ENCODE assay signal across 18 mouse cellular contexts in genomic region chr3:144681542-144681941, GRCm38 (mm10). TPM values are rescaled to one million over a fixed set of nuclear protein-coding genes. Genes with fewer than 3 reads are reported as not detected.
DNase-seq lines count a peak whose midpoint lies in the region; ATAC-seq lines count a peak whose summit lies in the region.
"Had no signal": no experiment of that assay in that cellular context is flagged by ENCODE, and none has a peak within 500 bp of the region (broad histone marks: within the 10 kb centered on the region; RNA-seq: fewer than 3 reads in every experiment).

No protein-coding gene starts in this region.

- H3K4me2 ChIP-seq in neural tube, embryonic 15.5 days = no peak overlapping the region
- H3K4me2 ChIP-seq in liver, embryonic 12.5 days = no peak overlapping the region
- no peak overlapping the region for H3K4me2 ChIP-seq in liver, embryonic 15.5 days
- no peak overlapping the region for H3K4me2 ChIP-seq in forebrain, embryonic 12.5 days
- H3K4me2 ChIP-seq: embryonic facial prominence, embryonic 13.5 days; forebrain, embryonic 13.5 days; heart, embryonic 13.5 days; hindbrain, embryonic 15.5 days had no signal

- no peaks in the 10 kb centered on the region for H3K4me1 ChIP-seq in neural tube, embryonic 15.5 days
- peaks cover 83% of the 10 kb centered on the region for H3K4me1 ChIP-seq in liver, embryonic 12.5 days
- peaks cover 77% of the 10 kb centered on the region for H3K4me1 ChIP-seq in liver, embryonic 15.5 days (replicated peaks)
- H3K4me1 ChIP-seq in forebrain, embryonic 12.5 days = no peaks in the 10 kb centered on the region
- H3K4me1 ChIP-seq: embryonic facial prominence, embryonic 13.5 days; forebrain, embryonic 13.5 days; hindbrain, embryonic 15.5 days had no signal

- no peak overlapping the region for H3K27ac ChIP-seq in neural tube, embryonic 15.5 days (replicated peaks)
- peak overlapping the region; percentile 93 for H3K27ac ChIP-seq in liver, embryonic 12.5 days
- H3K27ac ChIP-seq in liver, embryonic 15.5 days (replicated peaks) = peak overlapping the region; percentile 92
- no peak overlapping the region for H3K27ac ChIP-seq in forebrain, embryonic 12.5 days
- H3K27ac ChIP-seq: embryonic facial prominence, embryonic 13.5 days; forebrain, embryonic 13.5 days; heart, embryonic 13.5 days; hindbrain, embryonic 15.5 days had no signal

- no peak overlapping the region for H3K9ac ChIP-seq in neural tube, embryonic 15.5 days (replicated peaks)
- H3K9ac ChIP-seq in liver, embryonic 12.5 days = no peak overlapping the region
- H3K9ac ChIP-seq in liver, embryonic 15.5 days = no peak overlapping the region
- no peak overlapping the region for H3K9ac ChIP-seq in forebrain, embryonic 12.5 days
- H3K9ac ChIP-seq: embryonic facial prominence, embryonic 13.5 days; forebrain, embryonic 13.5 days; forebrain, postnatal 0 days; heart, embryonic 13.5 days; hindbrain, embryonic 15.5 days had no signal

- H3K27me3 ChIP-seq in neural tube, embryonic 15.5 days (replicated peaks) = no peaks in the 10 kb centered on the region
- no peaks in the 10 kb centered on the region for H3K27me3 ChIP-seq in liver, embryonic 12.5 days (replicated peaks)
- H3K27me3 ChIP-seq in liver, embryonic 15.5 days = no peaks in the 10 kb centered on the region
- no peaks in the 10 kb centered on the region for H3K27me3 ChIP-seq in forebrain, embryonic 12.5 days
- H3K27me3 ChIP-seq: embryonic facial prominence, embryonic 13.5 days; forebrain, embryonic 13.5 days; heart, embryonic 13.5 days; hindbrain, embryonic 15.5 days had no signal

- DNase-seq in neural tube, embryonic 10.5 days (ENCODE audit: extremely low spot score, low spot score) = peak; percentile 6
- no peak for DNase-seq in urinary bladder, adult 2 months (ENCODE audit: low spot score)
- DNase-seq: adrenal gland, adult 2 months; adrenal gland, postnatal 25 days; cerebellum, adult 8-10 months; cerebellum, postnatal 14 days; forebrain, postnatal 0 days; gastrocnemius, postnatal 14 days; heart, postnatal 36 days had no signal

- ATAC-seq in neural tube, embryonic 15.5 days (ENCODE audit: low FRiP score) = no peak
- peak; percentile 48 for ATAC-seq in liver, embryonic 12.5 days
- ATAC-seq in liver, embryonic 15.5 days (ENCODE audit: insufficient read depth) = peak; percentile 16; the same call in 1 of the 2 replicates
- ATAC-seq in megakaryocyte-erythroid progenitor cell, adult 5-6 weeks (replicated peaks; ENCODE audit: low FRiP score, low TSS enrichment, poor library complexity, severe bottlenecking) = peak; percentile 58
- no peak for ATAC-seq in forebrain, embryonic 12.5 days (ENCODE audit: low FRiP score)
- ATAC-seq: forebrain, embryonic 13.5 days; forebrain, postnatal 0 days had no signal

- no peaks in the 10 kb centered on the region for H3K9me3 ChIP-seq in neural tube, embryonic 15.5 days (replicated peaks)
- no peaks in the 10 kb centered on the region for H3K9me3 ChIP-seq in liver, embryonic 12.5 days (replicated peaks)
- no peaks in the 10 kb centered on the region for H3K9me3 ChIP-seq in liver, embryonic 15.5 days (replicated peaks)
- no peaks in the 10 kb centered on the region for H3K9me3 ChIP-seq in forebrain, embryonic 12.5 days
- H3K9me3 ChIP-seq: embryonic facial prominence, embryonic 13.5 days; forebrain, embryonic 13.5 days; heart, embryonic 13.5 days; hindbrain, embryonic 15.5 days had no signal

- H3K36me3 ChIP-seq in neural tube, embryonic 15.5 days = 0 out of 2 replicates have a peak, but pooled peaks cover 10% of the 10 kb centered on the region
- peaks cover 18% of the 10 kb centered on the region for H3K36me3 ChIP-seq in liver, embryonic 12.5 days
- H3K36me3 ChIP-seq in liver, embryonic 15.5 days (replicated peaks) = peaks cover 21% of the 10 kb centered on the region
- 0 out of 2 replicates have a peak, but pooled peaks cover under 1% of the 10 kb centered on the region for H3K36me3 ChIP-seq in forebrain, embryonic 12.5 days (replicated peaks)
- H3K36me3 ChIP-seq: hindbrain, embryonic 15.5 days had no signal

- WGBS in neural tube, embryonic 15.5 days = 77% methylated on average over 5 of the region's 5 CpGs
- 55% methylated on average over 5 of the region's 5 CpGs for WGBS in liver, embryonic 12.5 days (ENCODE audit: insufficient replicate concordance)
- WGBS in liver, embryonic 15.5 days (ENCODE audit: insufficient replicate concordance) = 39% methylated on average over 5 of the region's 5 CpGs
- WGBS in forebrain, embryonic 12.5 days = 76% methylated on average over 5 of the region's 5 CpGs

- no peak overlapping the region for H3K4me3 ChIP-seq in neural tube, embryonic 15.5 days (replicated peaks)
- no peak overlapping the region for H3K4me3 ChIP-seq in liver, embryonic 12.5 days
- no peak overlapping the region for H3K4me3 ChIP-seq in liver, embryonic 15.5 days (replicated peaks)
- H3K4me3 ChIP-seq in forebrain, embryonic 12.5 days (replicated peaks) = no peak overlapping the region
- H3K4me3 ChIP-seq: embryonic facial prominence, embryonic 13.5 days; forebrain, embryonic 13.5 days; heart, embryonic 13.5 days; hindbrain, embryonic 15.5 days had no signal

RNA-seq across cellular contexts. Expression of gene Sh3glb1, which starts 38.6 kb away (rescaled TPM):
- 114 TPM in 2 replicates for polyA plus RNA-seq in neural tube, embryonic 15.5 days (2015; fragmentation: Nextera tagmentation; extraction: Ambion mirVana)
- polyA plus RNA-seq in liver, embryonic 12.5 days (2016; fragmentation: Nextera tagmentation; extraction: Ambion mirVana) = 88.6 and 88.7 TPM in 2 replicates
- 79.7 and 86.7 TPM in 2 replicates for polyA plus RNA-seq in liver, embryonic 15.5 days (2015; fragmentation: Nextera tagmentation; extraction: Ambion mirVana)
- 113 and 131 TPM in 2 replicates for total RNA-seq in megakaryocyte-erythroid progenitor cell, adult 5-6 weeks (2014; fragmentation: Nextera tagmentation)
- total RNA-seq in megakaryocyte-erythroid progenitor cell, adult 5-6 weeks (2017) = 48.6 and 103 TPM in 2 replicates
- polyA plus RNA-seq in urinary bladder, adult 2 months (2012; rRNA removed) = 27.1 and 47.8 TPM in 2 replicates
- 93.6 and 94.0 TPM in 2 replicates for polyA plus RNA-seq in forebrain, embryonic 12.5 days (2016; fragmentation: Nextera tagmentation; extraction: Ambion mirVana)

Comparison
In these comparisons a context has a peak if more than half of its experiments do, and no peak if none do; other contexts are left out.
1. ATAC-seq: peak in liver, embryonic 12.5 days (single experiment), liver, embryonic 15.5 days (single experiment) and megakaryocyte-erythroid progenitor cell, adult 5-6 weeks (single experiment); none in neural tube, embryonic 15.5 days (single experiment) and forebrain, embryonic 12.5 days (single experiment).
2. H3K27ac ChIP-seq: peak in liver, embryonic 12.5 days (single experiment) and liver, embryonic 15.5 days (single experiment); none in neural tube, embryonic 15.5 days (single experiment) and forebrain, embryonic 12.5 days (single experiment).